Mouse (Mus musculus) olfactory bulb, adult 2 months (tissue): ENCODE measurements at regions not wholly inside any gene's neighbourhood (a gene's known extent, or its start where the extent isn't known, plus 50 kb on each side); places are given as distances from the start of the nearest gene placed in this dataset.

Experiments used
- CTCF ChIP-seq: fragments of 200-500 bp; IDR thresholded peaks from 2 replicates; pipeline ENCODE4 v1.5.1; 2012; ENCODE audit warnings: low read depth, mild to moderate bottlenecking, low read length, moderate library complexity; ENCODE audit not compliant: insufficient read depth
- POLR2A ChIP-seq: fragments of 200-500 bp; IDR thresholded peaks from 2 replicates; pipeline ENCODE4 v1.6.1; 2012; ENCODE audit warnings: mild to moderate bottlenecking, low read depth, low read length, moderate library complexity; ENCODE audit not compliant: insufficient read depth

GRCm38 (mm10) chr17:15299743-15300371 lies 76.8 kb downstream of the Dll1 start:
- TF ChIP-seq POLR2A (no peak), CTCF (no peak)
